Mouse (Mus musculus) neural tube, embryonic 12.5 days (tissue): ENCODE data around the gene Krt82. TPM values are rescaled to one million over a fixed set of nuclear protein-coding genes. Genes with fewer than 3 reads are reported as not detected.

Experiments used
- ATAC-seq: fragments of 200-750 bp; cut with Nextera tagmentation; 2 replicates; pipeline ENCODE4 v1.8.0; 2017; ENCODE audit warnings: low read depth, mild to moderate bottlenecking, moderate TSS enrichment, moderate library complexity; ENCODE audit not compliant: low FRiP score
- H3K27ac ChIP-seq: fragments of 300-500 bp; sonication (generic); 2 replicates; pipeline ENCODE4 v1.5.1; 2016
- H3K27me3 ChIP-seq: fragments of 300-500 bp; sonication (generic); replicated peaks from 2 replicates; pipeline ENCODE4 v1.6.1; 2016; ENCODE audit warnings: mild to moderate bottlenecking
- H3K36me3 ChIP-seq: fragments of 300-500 bp; sonication (generic); 2 replicates; pipeline ENCODE4 v1.6.1; 2016; ENCODE audit warnings: mild to moderate bottlenecking
- H3K4me1 ChIP-seq: fragments of 300-500 bp; sonication (generic); 2 replicates; pipeline ENCODE4 v1.6.1; 2016
- H3K4me2 ChIP-seq: fragments of 300-500 bp; sonication (generic); replicated peaks from 2 replicates; pipeline ENCODE4 v1.6.1; 2016; ENCODE audit warnings: mild to moderate bottlenecking
- H3K4me3 ChIP-seq: fragments of 300-500 bp; sonication (generic); 2 replicates; pipeline ENCODE4 v1.5.1; 2016
- H3K9ac ChIP-seq: fragments of 300-500 bp; sonication (generic); 2 replicates; pipeline ENCODE4 v1.6.1; 2016; ENCODE audit warnings: mild to moderate bottlenecking
- H3K9me3 ChIP-seq: fragments of 300-500 bp; sonication (generic); 2 replicates; pipeline ENCODE4 v1.6.1; 2016; ENCODE audit warnings: mild to moderate bottlenecking
- WGBS: fragments of 180-500 bp; shearing (Covaris S2); methylation state at CpG from one replicate; pipeline ENCODE4 v1.1.7; 2016; 5-methylcytosine and 5-hydroxymethylcytosine counted together
- microRNA-seq: library from miRNA; unstranded; fragments of <30 nt; microRNA quantifications from one replicate; pipeline ENCODE4, GENCODE M21; 2017
- polyA plus RNA-seq: library from polyadenylated mRNA; unstranded; fragments of >200 nt; fragmentation: Nextera tagmentation; extraction: Ambion mirVana; gene quantifications from 2 replicates; pipeline ENCODE4 v1.2.1, GENCODE M21; 2016

The Krt82 gene
- polyA plus RNA-seq, 1 experiment from 2014 or later: not detected

GRCm38 (mm10) chr15:101506896-101507758, 43.3 kb downstream of the Krt82 start:
- Histone ChIP-seq H3K9me3 (no peaks in the 10 kb centered on the region), H3K4me2 (no peak overlapping the region), H3K27me3 (no peaks in the 10 kb centered on the region), H3K4me1 (no peaks in the 10 kb centered on the region), H3K27ac (no peak overlapping the region), H3K36me3 (no peaks in the 10 kb centered on the region), H3K4me3 (no peak overlapping the region), H3K9ac (no peak overlapping the region)
- ATAC-seq: no peak
- WGBS: 74% methylated on average over 14 of the region's 14 CpGs

GRCm38 (mm10) chr15:101497181-101497580, 53.3 kb downstream of the Krt82 start:
- no peak overlapping the region for H3K4me3 ChIP-seq
- H3K9me3 ChIP-seq: no peaks in the 10 kb centered on the region
- ATAC-seq: no peak
- no peaks in the 10 kb centered on the region for H3K27me3 ChIP-seq
- no peak overlapping the region for H3K27ac ChIP-seq
- H3K9ac ChIP-seq: no peak overlapping the region
- no peaks in the 10 kb centered on the region for H3K4me1 ChIP-seq
- WGBS: 77% methylated on average over 2 of the region's 2 CpGs
- H3K36me3 ChIP-seq: no peaks in the 10 kb centered on the region
- no peak overlapping the region for H3K4me2 ChIP-seq

GRCm38 (mm10) chr15:101495266-101495665, 55.2 kb downstream of the Krt82 start:
- 85% methylated on average over 8 of the region's 8 CpGs for WGBS
- Histone ChIP-seq H3K27me3 (no peaks in the 10 kb centered on the region), H3K9ac (no peak overlapping the region), H3K4me3 (no peak overlapping the region), H3K36me3 (no peaks in the 10 kb centered on the region), H3K4me1 (no peaks in the 10 kb centered on the region), H3K27ac (no peak overlapping the region), H3K9me3 (no peaks in the 10 kb centered on the region), H3K4me2 (no peak overlapping the region)
- no peak for ATAC-seq

- ATAC-seq: no peak
- 29% methylated on average over 1 of the region's 1 CpGs for WGBS
- Histone ChIP-seq H3K4me1 (no peaks in the 10 kb centered on the region), H3K4me2 (no peak overlapping the region), H3K4me3 (no peak overlapping the region), H3K9me3 (no peaks in the 10 kb centered on the region), H3K9ac (no peak overlapping the region), H3K36me3 (no peaks in the 10 kb centered on the region), H3K27me3 (no peaks in the 10 kb centered on the region), H3K27ac (no peak overlapping the region)
Observed at GRCm38 (mm10) chr15:101494203-101494602, 56.3 kb downstream of the Krt82 start.

GRCm38 (mm10) chr15:101493713-101494112, 56.8 kb downstream of the Krt82 start:
- H3K27ac ChIP-seq: no peak overlapping the region
- no peaks in the 10 kb centered on the region for H3K9me3 ChIP-seq
- ATAC-seq: no peak
- H3K4me3 ChIP-seq: no peak overlapping the region
- H3K4me2 ChIP-seq: no peak overlapping the region
- no peaks in the 10 kb centered on the region for H3K4me1 ChIP-seq
- H3K36me3 ChIP-seq: no peaks in the 10 kb centered on the region
- no peaks in the 10 kb centered on the region for H3K27me3 ChIP-seq
- H3K9ac ChIP-seq: no peak overlapping the region
- WGBS: 90% methylated on average over 6 of the region's 6 CpGs

DNA sequence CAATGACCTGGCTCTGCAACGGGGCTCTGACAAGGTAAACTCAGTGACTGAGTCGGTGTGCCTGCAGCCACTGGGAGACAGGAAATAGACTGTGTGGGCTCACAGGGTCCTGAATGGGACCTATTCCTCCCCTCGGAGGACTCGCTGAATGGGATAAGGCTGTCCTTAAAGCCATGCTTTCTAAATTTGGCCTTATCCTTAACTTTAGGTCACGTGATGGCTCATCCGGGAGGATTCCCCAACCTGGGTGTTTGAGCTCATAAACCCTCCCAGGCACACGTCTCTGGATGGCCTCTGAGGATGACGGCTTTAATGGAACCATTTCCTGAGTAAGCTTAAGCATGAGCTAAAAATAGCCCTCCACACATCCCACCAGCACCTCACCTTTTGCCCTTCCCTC, 57.7 kb downstream of the Krt82 start:
- Histone ChIP-seq H3K27ac (no peak overlapping the region), H3K9me3 (no peaks in the 10 kb centered on the region), H3K4me2 (no peak overlapping the region), H3K4me1 (no peaks in the 10 kb centered on the region), H3K36me3 (no peaks in the 10 kb centered on the region), H3K27me3 (no peaks in the 10 kb centered on the region), H3K9ac (no peak overlapping the region), H3K4me3 (no peak overlapping the region)
- WGBS: 56% methylated on average over 8 of the region's 8 CpGs
- ATAC-seq: no peak

- ATAC-seq: no peak
- H3K4me3 ChIP-seq: no peak within 1 kb of the TSS
- 32% methylated on average over 6 of the region's 6 CpGs for WGBS
- H3K9me3 ChIP-seq: no peaks in the 10 kb centered on the region
- no peaks in the 10 kb centered on the region for H3K4me1 ChIP-seq
- H3K27me3 ChIP-seq: no peaks in the 10 kb centered on the region
- H3K27ac ChIP-seq: no peak within 1 kb of the TSS
- no peak within 1 kb of the TSS for H3K4me2 ChIP-seq
- no peak within 1 kb of the TSS for H3K9ac ChIP-seq
- H3K36me3 ChIP-seq: no peaks in the 10 kb centered on the region
Observed at GRCm38 (mm10) chr15:101491431-101491830, 59.0 kb downstream of the Krt82 start, which contains the start of gene Krt83. TSS of gene Krt83 (minus strand) at chr15:101491512.

Small RNA genes lying within 50 kb of the gene (microRNA-seq; reads per million reads assigned to microRNA genes)
- gene Gm44393 (not detected), gene Gm44460 (not detected)

Other genes with a start within 250 kb of the Krt82 start
- gene Krt80, start 180.5 kb downstream of the Krt82 start, polyA plus RNA-seq: 0.08 TPM in 1 of 2 replicates, not detected in the other
- 4.8 and 6.4 TPM in 2 replicates for gene Krt7, start 139.6 kb downstream of the Krt82 start, polyA plus RNA-seq
- gene Krt87, start 111.9 kb downstream of the Krt82 start, polyA plus RNA-seq: 0.19 and 0.32 TPM in 2 replicates
- gene Krt88, start 102.9 kb downstream of the Krt82 start, polyA plus RNA-seq: not detected in 2 replicates
- gene Krt81, start 86.9 kb downstream of the Krt82 start, polyA plus RNA-seq: not detected in 2 replicates
- gene Krt86, start 77.2 kb downstream of the Krt82 start, polyA plus RNA-seq: not detected in 2 replicates
- not detected in 2 replicates for gene Krt83, start 59.2 kb downstream of the Krt82 start, polyA plus RNA-seq
- not detected in 2 replicates for gene Gm49425, start 33.4 kb downstream of the Krt82 start, polyA plus RNA-seq
- gene Krt84, start 17.8 kb downstream of the Krt82 start, polyA plus RNA-seq: not detected in 2 replicates
- 0.28 and 0.58 TPM in 2 replicates for gene Krt90, start 12.3 kb upstream of the Krt82 start, polyA plus RNA-seq
- gene Krt75, start 23.2 kb upstream of the Krt82 start, polyA plus RNA-seq: not detected in 2 replicates
- not detected in 2 replicates for gene Gm5414, start 77.5 kb upstream of the Krt82 start, polyA plus RNA-seq
- gene Gm5478, start 96.7 kb upstream of the Krt82 start, polyA plus RNA-seq: not detected in 2 replicates
- gene Krt6b, start 129.6 kb upstream of the Krt82 start, polyA plus RNA-seq: not detected in 2 replicates
- 0.08 TPM in 1 of 2 replicates, not detected in the other for gene Krt6a, start 143.6 kb upstream of the Krt82 start, polyA plus RNA-seq
- gene Krt5, start 162.2 kb upstream of the Krt82 start, polyA plus RNA-seq: 12.9 and 13.7 TPM in 2 replicates
- gene Krt71, start 192.4 kb upstream of the Krt82 start, polyA plus RNA-seq: not detected in 2 replicates
- not detected in 2 replicates for gene Krt72, start 235.8 kb upstream of the Krt82 start, polyA plus RNA-seq